Mouse (Mus musculus) heart, adult 8-10 months (tissue): ENCODE measurements around the gene Kcnj4. TPM values are rescaled to one million over a fixed set of nuclear protein-coding genes. Genes with fewer than 3 reads are reported as not detected.

Source experiments
- microRNA-seq: library from miRNA; unstranded; fragments of <30 nt; microRNA quantifications from one replicate; pipeline ENCODE4 v1.2.0, GENCODE M21; 2022
- total RNA-seq, 4 experiments: library from RNA; stranded (reverse); gene quantifications; 2 replicates each; pipeline ENCODE4 v1.2.4; 2022

Kcnj4 gene
- total RNA-seq, 4 experiments from 2014 or later, result 0.92 to 1.6 (median 1.4) TPM

Small RNA genes lying within 50 kb of the gene (microRNA-seq; reads per million reads assigned to microRNA genes)
- not detected for gene Gm44302

Other genes starting within 250 kb of the Kcnj4 start
- gene Baiap2l2, start 219.7 kb downstream of the Kcnj4 start, total RNA-seq, result 1 to 10 TPM in 1 of 4 experiments, under 1 TPM in 1, not detected in 2; 0.54 to 1.3 TPM
- gene Pla2g6, start 176.9 kb downstream of the Kcnj4 start, total RNA-seq, result 10 to 100 TPM; 11.6 to 15.6 (median 13.4) TPM
- gene Maff, start 158.6 kb downstream of the Kcnj4 start, total RNA-seq, result 10 to 100 TPM in 2 of 4 experiments, 1 to 10 TPM in 2; 5.7 to 11.1 (median 9.9) TPM
- gene Tmem184b, start 101.7 kb downstream of the Kcnj4 start, total RNA-seq, result 10 to 100 TPM; 34.6 to 46.1 (median 39.0) TPM
- 10 to 100 TPM; 49.3 to 64.6 (median 56.6) TPM for gene Csnk1e, start 49.7 kb downstream of the Kcnj4 start, total RNA-seq
- gene Kdelr3, start 11.2 kb upstream of the Kcnj4 start, total RNA-seq, result 1 to 10 TPM; 4.3 to 5.2 (median 4.5) TPM
- 10 to 100 TPM; 67.0 to 82.8 (median 74.6) TPM for gene Ddx17, start 41.5 kb upstream of the Kcnj4 start, total RNA-seq
- under 1 TPM in 1 of 4 experiments, not detected in 3; 0.28 TPM for gene Dmc1, start 99.9 kb upstream of the Kcnj4 start, total RNA-seq
- under 1 TPM; 0.37 to 0.82 (median 0.63) TPM for gene Fam227a, start 153.7 kb upstream of the Kcnj4 start, total RNA-seq
- gene Cby1, start 154.0 kb upstream of the Kcnj4 start, total RNA-seq, result 10 to 100 TPM; 16.1 to 24.6 (median 19.7) TPM
- 100 to 1,000 TPM; 103 to 122 (median 108) TPM for gene Tomm22, start 165.6 kb upstream of the Kcnj4 start, total RNA-seq
- gene Josd1, start 182.7 kb upstream of the Kcnj4 start, total RNA-seq, result 10 to 100 TPM; 19.7 to 28.9 (median 23.3) TPM
- 10 to 100 TPM; 24.8 to 31.0 (median 29.0) TPM for gene Gtpbp1, start 185.6 kb upstream of the Kcnj4 start, total RNA-seq
- gene Sun2, start 237.3 kb upstream of the Kcnj4 start, total RNA-seq, result 10 to 100 TPM; 83.8 to 98.3 (median 94.7) TPM